Mouse (Mus musculus) embryonic fibroblast, embryonic 13.5 days (primary cell): ENCODE measurements at regions not wholly inside any gene's neighbourhood (a gene's known extent, or its start where the extent isn't known, plus 50 kb on each side); places are given as distances from the start of the nearest gene placed in this dataset.

Source experiments
- CTCF ChIP-seq: IDR thresholded peaks from 2 replicates; pipeline ENCODE4 v1.5.1; 2011; ENCODE audit warnings: mild to moderate bottlenecking, control low read depth, low read length, moderate library complexity, borderline replicate concordance; ENCODE audit not compliant: insufficient read depth
- POLR2A ChIP-seq: IDR thresholded peaks from 2 replicates; pipeline ENCODE4 v1.6.1; 2011; ENCODE audit warnings: low read depth, mild to moderate bottlenecking, control low read depth, low read length, moderate library complexity

GRCm38 (mm10) chr1:83900135-83900534 is 463.8 kb downstream of the Pid1 start:
- TF ChIP-seq POLR2A (no peak), CTCF (no peak)
